Mouse (Mus musculus) 3T3-L1 (cell line): ENCODE data around the gene Tns1.

ENCODE experiments used
- DNase-seq: peaks from one replicate; pipeline ENCODE4 v3.0.0-alpha.2; 2015; ENCODE audit warnings: low read depth, low spot score

Gene Tns1

DNA sequence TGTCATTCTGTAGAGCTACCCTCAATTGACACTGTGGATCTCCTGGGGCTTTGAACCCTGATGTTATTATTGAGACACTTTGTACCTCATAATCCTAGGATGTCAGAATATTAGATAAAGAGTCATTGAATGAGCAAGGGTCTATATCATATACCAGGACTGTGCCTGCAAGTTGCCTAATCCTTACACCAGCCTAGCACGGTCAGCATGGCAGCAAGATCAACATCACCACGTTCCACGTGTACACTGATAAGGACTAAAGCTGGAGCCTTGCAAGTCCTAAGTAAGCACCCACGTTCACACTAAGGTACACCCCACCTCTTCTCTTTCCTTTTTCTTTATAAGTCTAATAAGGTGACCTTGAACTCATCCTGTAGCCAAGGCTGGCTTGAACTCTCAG, 65.5 kb downstream of the Tns1 start:
- no peak for DNase-seq

DNA sequence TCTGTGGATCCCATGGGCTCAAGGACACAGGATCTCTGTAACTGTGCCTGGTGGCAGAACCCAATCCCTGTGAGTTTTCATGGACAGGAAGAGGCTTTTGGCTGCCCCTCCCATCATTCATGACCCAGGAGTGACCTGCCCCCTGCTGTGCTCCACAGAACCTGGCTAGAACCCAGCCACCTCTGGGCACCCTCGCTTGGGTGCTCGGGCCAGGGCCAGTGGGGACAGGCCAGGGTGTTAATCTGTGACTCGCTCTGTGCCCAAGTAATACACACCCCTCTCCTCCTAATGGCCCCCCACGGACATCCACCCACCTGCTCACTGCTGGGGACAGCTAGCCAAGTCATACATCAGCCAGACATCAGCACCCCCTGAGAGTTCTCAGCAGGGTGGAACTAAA, 65.9 kb downstream of the Tns1 start:
- DNase-seq = no peak

DNA sequence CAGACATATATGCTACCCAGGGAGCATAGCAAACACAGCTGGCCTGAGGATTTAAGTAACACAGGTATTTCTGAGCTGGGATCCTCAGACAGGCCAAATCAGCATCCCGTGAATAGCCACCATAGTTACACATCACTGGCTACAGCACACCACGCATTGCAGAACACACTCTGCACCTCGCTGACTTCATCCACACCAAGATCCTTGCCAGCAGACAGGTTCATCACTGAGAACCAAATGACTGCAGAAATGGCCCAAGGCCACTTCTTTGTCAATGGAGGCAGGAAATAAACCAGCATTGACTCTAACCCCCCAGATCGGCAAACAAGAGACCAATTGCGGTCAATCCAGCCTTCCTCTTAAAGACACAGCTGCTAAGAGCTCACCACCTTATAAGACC, 66.7 kb downstream of the Tns1 start:
- DNase-seq = no peak

DNA sequence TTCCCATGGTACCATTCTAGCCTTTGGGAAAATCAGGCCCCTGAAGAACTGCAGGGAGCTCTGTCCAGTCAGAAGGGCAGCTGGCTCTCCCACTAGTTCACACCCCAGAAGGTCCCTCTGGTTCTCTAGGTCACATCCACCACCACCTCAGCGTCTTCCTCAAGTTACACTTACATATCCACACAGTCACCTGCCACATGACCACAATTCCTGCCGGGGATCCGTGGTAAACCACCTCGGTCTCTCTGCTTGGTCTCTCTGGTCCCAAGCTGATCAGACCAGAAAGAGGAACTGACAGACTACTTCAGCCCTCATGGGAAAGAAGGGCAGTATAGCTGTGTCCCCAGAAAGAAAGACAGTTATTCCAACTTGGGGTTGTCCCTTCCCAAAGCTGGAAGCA, 68.7 kb downstream of the Tns1 start:
- DNase-seq = no peak

DNA sequence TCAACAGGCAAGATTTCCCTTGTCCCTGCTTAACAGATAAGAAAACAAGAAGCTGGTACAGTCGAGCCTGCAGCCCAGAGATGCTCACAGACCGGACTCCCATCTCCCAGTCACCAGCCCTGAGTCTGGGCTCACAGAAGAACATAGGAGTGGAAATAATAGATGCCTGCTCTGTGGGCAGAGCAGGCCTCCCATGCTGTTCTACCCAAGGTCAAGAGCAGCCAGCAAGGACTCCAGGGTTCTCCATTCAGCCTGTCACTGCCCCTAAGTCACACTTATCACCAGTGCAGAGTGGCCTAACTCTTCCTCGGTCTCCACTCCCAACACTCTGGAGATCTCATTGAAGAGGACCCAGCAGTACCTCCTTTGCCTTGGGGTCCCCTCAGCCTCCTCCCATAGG, 69.8 kb downstream of the Tns1 start:
- DNase-seq = no peak

DNA sequence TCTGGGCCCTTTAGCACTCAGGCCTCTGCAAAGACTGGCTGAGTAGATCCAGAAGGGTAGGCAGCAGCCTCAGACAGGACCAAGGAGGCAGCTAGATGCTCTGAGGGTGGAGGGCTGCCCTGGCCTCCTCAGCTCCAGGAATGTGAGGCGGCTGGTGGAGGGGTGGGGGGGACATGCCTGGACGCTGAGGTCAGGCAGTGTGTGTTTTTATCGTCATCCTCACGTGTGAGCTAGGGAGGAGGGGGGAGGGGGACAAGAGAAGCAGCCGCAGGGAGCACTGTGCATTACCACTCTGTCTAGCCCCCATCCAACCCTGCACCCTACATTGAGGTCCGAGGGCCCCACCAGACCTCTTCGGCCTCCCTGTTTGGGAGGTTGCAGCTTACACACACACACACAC, 70.2 kb downstream of the Tns1 start:
- DNase-seq = no peak

DNA sequence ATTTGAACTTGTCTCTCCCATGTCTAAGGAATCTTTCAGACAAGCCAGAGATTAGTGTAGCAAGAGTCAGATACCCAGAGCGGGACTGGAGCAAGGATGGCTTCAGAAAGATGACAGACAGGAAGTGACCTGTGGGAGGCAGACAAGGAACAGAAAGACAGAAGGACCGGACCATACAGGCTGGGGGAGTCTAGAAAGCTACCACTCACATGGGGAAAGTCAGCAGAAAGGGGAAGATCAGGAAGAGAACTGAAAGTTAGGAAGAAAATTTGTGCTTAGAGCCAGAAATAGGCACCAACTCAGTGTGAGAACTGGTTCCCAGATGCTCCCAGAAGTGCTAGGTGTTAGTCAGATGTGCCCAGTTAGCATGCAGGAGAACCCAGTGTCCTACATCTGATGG, 71.2 kb downstream of the Tns1 start:
- DNase-seq = no peak

DNA sequence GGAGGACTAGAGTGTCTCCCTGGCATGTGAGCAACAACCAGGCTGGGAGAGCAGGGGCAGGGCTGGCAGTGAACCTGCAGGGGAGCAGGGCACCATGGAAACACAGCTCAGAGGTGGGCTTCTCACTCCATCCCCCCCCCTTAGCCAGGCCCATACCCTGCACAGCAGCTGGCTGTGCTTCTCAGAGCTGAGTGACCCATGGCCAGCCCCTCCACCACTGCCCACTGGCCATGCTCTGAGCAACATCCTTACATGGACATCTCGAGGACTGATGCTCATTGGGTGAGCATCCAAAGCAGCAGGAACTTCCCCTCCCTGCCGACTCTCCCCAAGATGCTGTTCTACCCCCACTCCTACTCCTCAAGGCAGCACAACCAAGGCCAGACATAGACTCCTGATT, 72.9 kb downstream of the Tns1 start:
- no peak for DNase-seq

DNA sequence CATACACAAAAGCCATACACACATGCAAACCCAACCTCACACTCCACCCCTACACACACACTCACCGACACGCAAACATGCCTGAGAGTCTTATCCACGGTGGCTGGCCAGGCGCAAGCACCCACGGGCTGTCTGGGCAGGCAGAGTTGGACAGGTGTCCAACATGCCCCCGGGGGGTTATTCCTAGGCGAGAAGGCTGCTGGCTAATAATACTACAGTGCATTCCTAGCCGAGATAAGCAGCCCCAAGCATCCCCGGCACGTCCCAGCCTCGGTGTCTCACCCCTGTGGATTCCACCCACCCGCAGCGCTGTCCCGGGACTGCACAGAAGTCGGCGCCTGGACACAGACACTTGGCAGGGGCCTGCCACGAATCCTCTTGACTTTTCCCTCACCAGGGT, 74.8 kb downstream of the Tns1 start:
- DNase-seq = no peak

DNA sequence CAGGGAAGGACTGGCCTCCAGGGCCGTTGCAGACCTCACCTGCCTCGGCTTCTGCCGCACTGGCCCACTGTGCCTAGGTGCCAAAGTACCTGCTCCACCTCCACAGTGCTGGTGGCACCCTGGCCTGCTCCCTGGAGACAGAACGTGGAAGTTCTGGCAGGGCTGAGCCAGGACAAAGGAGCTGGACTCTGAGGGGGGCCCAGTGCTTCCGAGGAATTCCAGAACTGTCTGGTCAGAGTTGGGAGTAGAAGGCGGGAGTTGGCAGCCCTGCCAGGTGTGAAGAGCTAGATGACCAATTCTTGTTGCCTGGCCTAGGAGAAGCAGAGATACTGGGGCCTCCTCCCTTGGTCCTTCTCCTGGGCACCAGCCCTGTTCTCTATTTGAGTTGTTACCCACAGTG, 76.5 kb downstream of the Tns1 start:
- no peak for DNase-seq

DNA sequence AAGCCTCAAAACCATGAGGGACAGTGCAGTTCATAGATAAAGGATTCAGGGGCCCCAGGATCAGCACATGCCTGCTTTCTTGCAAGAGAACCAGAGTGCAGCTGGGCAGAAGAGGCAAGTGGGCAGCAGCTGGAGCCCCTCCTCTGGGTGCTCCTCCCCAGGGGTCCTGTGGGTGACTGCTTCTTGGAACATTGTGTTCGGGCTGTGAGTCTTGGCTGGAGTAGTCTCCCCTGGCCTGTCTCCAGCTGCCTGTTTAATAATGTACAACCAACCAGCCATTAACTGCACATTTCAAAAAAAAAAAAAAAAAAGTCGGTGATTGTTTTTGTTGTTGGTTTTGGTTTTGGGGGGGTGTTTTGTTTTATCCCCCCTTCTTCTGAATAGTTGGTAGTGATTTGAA, 76.9 kb downstream of the Tns1 start:
- no peak for DNase-seq

DNA sequence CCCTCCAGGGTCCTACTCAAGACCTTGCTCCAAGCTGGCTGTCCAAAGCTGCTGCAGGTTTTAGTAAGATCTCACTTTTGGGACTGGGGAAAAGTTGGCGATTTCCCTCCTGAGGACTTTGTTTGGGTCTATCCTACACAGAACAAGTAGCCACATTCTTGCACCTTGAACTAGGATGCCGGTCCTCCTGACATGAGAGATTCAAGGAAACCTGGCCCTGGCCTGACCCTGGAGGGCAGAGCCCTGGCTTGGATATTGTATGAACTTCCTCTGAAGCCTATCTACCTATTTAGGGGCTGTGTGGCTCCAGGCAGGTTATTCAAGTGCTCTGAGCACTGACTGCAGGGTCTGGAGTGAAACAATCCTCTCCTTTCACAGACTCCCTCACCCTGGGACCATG, 79.2 kb downstream of the Tns1 start:
- DNase-seq = no peak

DNA sequence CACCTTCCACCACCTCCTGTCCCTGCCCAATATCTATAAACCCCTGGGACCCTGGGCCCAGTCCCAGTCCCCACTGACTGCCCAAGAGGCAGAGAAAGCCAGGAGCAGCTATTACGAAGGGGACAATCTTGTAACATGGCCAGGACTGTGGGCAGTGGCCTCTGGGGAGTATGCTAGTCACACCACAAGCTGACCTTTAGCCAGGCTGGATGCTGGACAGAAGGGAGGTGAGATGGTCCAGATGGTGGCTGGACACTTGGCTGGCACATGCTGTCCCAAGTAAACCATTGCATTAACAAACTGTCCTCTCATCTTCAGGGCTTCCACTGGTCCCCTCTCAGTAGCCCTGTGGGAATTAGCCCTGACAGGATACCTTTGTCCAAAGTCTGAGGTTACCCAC, 79.8 kb downstream of the Tns1 start:
- DNase-seq = peak; percentile 53

DNA sequence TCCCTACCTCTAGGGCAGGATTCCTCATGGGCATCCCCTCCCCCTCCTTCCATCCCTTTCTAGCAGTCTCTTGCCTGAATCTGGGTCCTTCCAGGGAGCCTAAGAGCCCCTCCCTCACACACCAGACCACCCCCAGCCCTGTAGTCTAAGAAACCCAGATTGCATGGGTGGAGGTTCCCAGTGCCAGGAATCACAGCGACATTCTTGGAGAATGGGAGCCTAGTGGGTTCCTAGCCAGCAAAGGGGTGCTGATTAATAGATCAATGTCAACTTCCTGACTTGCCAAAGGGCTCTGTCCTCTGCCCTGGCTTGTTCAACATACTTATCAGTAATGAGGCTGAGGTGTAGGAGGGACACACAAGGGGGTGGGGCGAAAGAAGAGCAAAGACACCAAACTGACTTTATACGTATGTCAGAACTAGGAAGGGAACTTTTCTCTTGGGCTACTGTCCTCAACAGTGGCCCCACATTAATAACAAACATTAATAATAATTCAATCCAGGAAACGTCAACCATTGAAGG, 80.6 kb downstream of the Tns1 start:
- no peak for DNase-seq

DNA sequence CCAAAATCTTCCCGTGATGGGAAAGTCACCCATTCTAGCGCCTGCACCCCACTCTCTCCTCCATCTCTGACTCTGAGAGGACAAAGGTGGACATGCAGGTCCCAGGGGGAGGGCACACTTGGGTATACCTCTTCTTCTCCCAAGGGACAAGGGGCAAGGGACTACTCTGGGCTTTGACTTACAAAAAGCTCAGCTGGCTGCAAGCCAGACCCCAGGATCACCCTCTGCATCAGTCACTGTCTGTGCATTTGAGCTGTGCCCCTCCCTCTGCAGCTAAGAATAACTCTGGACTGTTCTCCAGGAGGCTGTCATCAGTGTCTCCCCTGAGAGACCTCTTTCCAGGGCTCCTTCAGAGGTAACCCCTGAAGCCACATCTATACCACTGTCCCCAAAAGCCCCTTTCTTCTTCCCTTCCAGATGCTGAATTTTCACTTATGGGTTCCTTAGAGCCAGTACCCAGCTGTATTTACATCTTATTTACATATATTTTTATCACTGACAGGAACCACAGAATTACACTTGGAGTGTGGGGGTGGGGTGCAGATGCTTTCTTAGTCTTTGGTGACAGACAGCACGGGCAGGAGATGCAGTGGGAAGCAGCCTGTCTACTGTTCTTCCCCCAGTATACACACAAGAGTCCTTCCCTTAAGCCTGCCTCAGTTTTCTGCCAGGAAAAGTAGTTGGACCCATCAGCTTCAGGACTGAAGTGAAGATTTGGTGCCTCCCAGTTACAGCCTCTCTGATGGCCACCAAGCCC, 81.4 kb downstream of the Tns1 start:
- DNase-seq = peak; percentile 72

DNA sequence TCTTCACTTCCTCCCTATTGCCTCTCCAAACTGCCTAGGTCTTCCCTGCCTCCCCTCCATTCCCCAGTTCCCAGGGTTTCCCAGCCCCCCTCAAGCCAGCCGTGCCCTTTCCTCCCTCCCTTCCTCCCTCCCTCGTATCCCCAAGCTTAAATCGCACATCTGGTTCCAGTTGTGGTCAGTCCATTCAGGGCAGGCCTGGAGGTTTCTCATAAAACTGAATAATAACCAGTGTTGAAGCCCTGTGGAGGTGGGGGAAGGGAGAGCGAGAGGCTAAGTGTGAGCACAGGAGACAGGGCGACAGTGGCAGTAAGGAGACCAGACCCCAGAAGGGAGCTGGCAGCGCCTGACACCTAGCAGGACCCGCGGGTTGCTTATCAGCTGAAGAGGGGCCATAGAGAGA, 82.6 kb downstream of the Tns1 start:
- DNase-seq = peak; percentile 90

DNA sequence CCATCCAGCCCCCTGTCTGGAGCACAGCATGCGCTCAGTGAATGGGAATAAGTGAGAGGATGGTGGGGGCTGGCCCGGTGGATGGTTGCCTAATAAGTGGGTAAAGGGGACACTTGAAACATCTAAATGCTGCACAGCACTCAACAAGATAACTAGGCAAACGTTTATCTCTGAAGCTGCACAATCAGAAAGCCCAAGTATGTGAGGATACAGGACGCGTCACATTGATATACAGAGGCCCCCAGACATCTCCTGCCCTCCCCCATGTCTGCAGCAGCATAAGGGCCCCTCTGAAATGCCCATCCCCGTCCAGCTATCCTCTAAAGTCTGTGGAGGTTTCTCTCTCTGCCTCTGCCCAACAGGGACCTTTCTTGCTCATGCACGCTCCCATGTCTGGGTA, 83.1 kb downstream of the Tns1 start:
- DNase-seq = no peak

DNA sequence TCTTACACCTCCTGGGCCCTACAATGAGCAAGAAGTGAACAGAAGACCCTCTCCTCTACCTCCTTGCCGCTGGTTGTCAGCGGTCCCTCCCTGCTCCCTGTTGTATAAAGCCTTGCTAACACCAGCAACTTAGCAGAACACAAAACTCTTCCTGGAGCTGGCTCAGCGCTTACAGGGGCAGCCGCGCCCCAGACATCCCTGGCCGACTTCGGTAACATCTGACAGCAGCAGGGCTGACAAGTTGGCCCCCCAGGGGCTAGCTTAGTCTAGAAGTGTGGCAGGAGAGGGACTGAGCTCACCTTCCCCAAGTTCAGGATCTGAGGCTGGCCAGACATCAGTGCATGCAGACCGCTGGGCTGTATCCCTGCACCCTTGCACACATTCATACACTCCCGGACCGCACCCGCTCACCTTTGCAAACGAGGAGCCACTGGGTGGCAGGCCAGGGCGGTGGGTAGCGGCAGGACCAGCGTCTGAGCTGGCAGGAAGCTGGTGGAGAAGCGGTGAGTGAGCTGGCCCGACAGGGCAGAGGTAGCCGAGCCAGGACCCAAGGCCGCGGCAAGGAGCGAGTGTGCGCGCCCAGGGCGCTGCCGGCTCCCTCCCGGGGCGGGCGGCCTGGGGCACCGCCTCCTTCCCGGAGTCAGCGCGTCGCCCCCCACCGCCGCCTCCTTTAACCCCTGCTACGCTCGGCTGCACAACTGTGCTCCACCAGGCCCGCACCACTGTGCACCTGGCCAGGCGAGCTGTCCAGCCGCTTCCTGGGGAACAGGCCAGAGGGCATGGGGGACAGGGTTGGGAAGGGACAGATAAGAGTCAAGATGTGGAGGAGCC, 87.5 kb downstream of the Tns1 start:
- DNase-seq = peak; percentile 48

DNA sequence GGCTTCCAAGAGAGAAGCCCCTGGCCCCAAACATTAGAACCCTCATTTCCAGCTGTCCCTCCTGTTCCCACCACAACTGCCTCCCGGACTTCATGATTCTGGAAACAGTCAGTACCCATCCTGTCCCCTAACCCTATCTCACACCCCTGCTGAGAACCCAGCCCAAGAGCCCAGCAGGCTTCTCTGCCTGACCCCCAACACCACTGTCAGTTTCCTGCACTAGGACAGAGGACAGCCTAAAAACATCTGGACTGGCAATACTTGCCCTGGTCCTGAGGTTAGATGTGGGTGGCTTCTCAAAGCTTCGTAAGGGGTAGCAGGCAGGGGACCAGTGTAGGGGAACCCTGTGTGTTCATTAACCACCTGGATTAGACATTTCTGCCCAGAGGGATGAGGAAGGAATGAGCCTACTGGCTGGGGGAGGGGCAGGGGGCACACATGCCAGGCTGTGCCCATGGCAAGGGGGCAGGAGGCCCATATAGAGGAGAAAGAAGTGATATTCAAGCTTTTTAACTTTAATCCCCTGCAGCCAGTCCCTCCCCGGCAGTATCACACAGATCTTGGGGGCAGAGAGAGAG, 88.2 kb downstream of the Tns1 start:
- no peak for DNase-seq

DNA sequence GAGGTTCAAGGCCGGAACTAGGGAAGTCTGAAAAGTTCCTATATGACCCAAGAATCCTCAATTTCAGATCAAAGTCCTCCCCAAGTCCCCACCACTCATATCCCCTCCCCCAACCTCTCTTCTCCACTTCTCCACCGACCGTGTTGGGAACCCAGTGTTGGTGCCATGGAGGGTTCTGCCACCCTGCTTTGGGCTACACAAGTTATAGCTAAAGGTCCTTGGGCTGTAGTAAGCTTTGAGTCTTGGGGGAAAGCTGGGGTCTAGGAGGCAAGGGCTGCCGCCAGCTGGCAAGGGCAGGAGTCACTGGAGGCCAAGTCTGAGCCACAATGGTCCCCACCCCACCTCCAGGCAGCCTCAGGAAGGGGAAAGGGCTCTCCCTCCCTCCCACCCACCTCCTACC, 88.8 kb downstream of the Tns1 start:
- DNase-seq = no peak

DNA sequence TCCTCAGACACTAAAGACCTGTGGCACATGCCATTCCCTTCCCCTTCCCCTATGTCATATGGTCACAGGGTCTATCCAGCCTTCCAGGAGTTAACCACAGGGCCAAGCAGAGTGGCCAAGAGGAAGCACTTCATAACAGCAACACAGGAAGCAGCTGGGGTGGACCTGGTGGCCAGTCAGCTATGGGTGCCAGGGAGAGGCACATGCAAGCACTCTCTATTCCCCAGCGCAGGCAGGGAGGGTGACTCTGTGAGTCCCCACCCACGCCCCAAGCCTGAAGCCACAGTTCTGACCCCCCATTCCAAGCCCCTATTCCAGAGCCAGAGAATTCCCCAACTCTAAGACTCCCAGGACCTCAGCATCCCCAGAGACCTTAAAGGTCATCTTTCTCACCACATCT, 89.5 kb downstream of the Tns1 start:
- peak; percentile 30 for DNase-seq

DNA sequence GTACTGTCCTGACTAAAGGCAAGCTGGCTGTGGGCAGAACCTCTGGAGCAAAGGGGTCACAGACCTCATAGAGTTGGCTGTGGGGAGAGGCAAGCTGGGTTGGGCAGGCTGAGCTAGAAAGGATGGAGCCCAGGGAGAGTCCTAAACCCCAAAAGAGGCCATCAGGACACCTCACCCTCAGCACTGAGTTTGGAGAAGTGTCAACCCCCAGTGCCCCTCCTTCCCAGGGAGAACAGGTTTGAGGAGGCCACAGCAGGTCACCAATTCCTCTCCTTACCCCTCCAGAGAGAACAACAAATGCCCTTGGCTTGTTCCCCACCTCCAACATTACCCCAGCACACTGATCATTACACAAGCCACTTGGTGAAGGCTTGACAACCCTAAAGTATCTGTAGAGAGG, 90.0 kb downstream of the Tns1 start:
- no peak for DNase-seq

DNA sequence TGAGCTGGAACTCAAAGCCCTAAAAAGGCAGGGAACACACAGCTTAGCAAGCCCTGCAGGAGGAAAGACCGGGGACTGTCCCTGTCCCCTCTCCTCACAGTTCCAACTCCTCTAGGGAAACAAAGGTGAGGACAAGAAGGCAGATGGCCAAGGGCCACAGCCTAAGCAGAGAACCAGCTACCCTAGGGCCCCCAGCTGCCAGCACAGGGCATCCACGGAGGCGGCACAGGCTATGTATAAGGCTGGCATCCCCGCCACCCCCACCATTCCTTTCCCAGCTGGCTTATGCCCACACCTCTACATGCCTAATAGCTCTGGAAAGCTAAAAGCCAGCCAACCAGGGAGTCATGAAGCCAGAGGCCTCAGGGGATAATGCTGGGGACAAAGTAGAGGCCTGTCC, 90.8 kb downstream of the Tns1 start:
- no peak for DNase-seq
